Mouse (Mus musculus): Measurements from ENCODE around the gene Pear1. TPM values are rescaled to one million over a fixed set of nuclear protein-coding genes. Genes with fewer than 3 reads are reported as not detected.

Pear1 gene
- total RNA-seq, 2 experiments from 2014 or later: 9.9 TPM

- no peak for DNase-seq (ENCODE audit: low spot score in 2 of 2)
Measured at GRCm38 (mm10) chr3:87733984-87734761, 89.9 kb downstream of the Pear1 start.

- no peak for DNase-seq (ENCODE audit: low spot score in 2 of 2)
Measured at GRCm38 (mm10) chr3:87733098-87733497, 91.0 kb downstream of the Pear1 start.

GRCm38 (mm10) chr3:87728696-87729095, 95.4 kb downstream of the Pear1 start:
- no peak for DNase-seq (ENCODE audit: low spot score in 2 of 2)

GRCm38 (mm10) chr3:87726191-87726590, 97.9 kb downstream of the Pear1 start:
- DNase-seq (ENCODE audit: low spot score in 2 of 2): no peak

GRCm38 (mm10) chr3:87725396-87726160, 98.5 kb downstream of the Pear1 start:
- DNase-seq (ENCODE audit: low spot score in 2 of 2): no peak

GRCm38 (mm10) chr3:87724556-87724955, 99.5 kb downstream of the Pear1 start:
- DNase-seq (ENCODE audit: low spot score in 2 of 2): no peak

GRCm38 (mm10) chr3:87718525-87718924, 105.6 kb downstream of the Pear1 start:
- no peak for DNase-seq (ENCODE audit: low spot score in 2 of 2)

Other genes with a start within 250 kb of the Pear1 start
- gene Arhgef11, start 206.7 kb downstream of the Pear1 start, total RNA-seq (2021): 10 to 100 TPM; 49.4 to 51.3 TPM
- gene Lrrc71, start 75.7 kb downstream of the Pear1 start, total RNA-seq (2021): 1 to 10 TPM in 1 of 2 experiments, under 1 TPM in 1; 0.80 to 2.3 TPM
- gene Ntrk1, start 29.1 kb downstream of the Pear1 start, total RNA-seq (2021): under 1 TPM; 0.41 to 0.42 TPM
- under 1 TPM; 0.29 to 0.30 TPM for gene Insrr, start 27.4 kb downstream of the Pear1 start, total RNA-seq (2021)
- gene Sh2d2a, start 22.4 kb upstream of the Pear1 start, total RNA-seq (2021): not detected
- gene Prcc, start 61.3 kb upstream of the Pear1 start, total RNA-seq (2021): 10 to 100 TPM; 62.3 to 66.4 TPM
- 100 to 1,000 TPM; 121 to 125 TPM for gene Hdgf, start 82.0 kb upstream of the Pear1 start, total RNA-seq (2021)
- 10 to 100 TPM; 49.4 to 55.6 TPM for gene Mrpl24, start 95.2 kb upstream of the Pear1 start, total RNA-seq (2021)
- 10 to 100 TPM; 17.1 to 19.0 TPM for gene Isg20l2, start 106.0 kb upstream of the Pear1 start, total RNA-seq (2021)
- gene Rrnad1, start 106.4 kb upstream of the Pear1 start, total RNA-seq (2021): 10 to 100 TPM; 18.1 to 26.4 TPM
- 1 to 10 TPM; 2.0 to 6.4 TPM for gene Crabp2, start 124.4 kb upstream of the Pear1 start, total RNA-seq (2021)
- gene Nes, start 146.8 kb upstream of the Pear1 start, total RNA-seq (2021): 10 to 100 TPM; 14.7 to 18.5 TPM
- 100 to 1,000 TPM; 350 to 399 TPM for gene Bcan, start 175.9 kb upstream of the Pear1 start, total RNA-seq (2021)
- 1 to 10 TPM in 1 of 2 experiments, under 1 TPM in 1; 0.42 to 1.0 TPM for gene Hapln2, start 203.3 kb upstream of the Pear1 start, total RNA-seq (2021)
- gene Gpatch4, start 218.8 kb upstream of the Pear1 start, total RNA-seq (2021): 10 to 100 TPM; 20.9 to 27.1 TPM
- gene Naxe, start 234.2 kb upstream of the Pear1 start, total RNA-seq (2021): 10 to 100 TPM; 68.4 to 70.1 TPM